Mouse (Mus musculus): ENCODE results near the gene Hlcs.

DNA sequence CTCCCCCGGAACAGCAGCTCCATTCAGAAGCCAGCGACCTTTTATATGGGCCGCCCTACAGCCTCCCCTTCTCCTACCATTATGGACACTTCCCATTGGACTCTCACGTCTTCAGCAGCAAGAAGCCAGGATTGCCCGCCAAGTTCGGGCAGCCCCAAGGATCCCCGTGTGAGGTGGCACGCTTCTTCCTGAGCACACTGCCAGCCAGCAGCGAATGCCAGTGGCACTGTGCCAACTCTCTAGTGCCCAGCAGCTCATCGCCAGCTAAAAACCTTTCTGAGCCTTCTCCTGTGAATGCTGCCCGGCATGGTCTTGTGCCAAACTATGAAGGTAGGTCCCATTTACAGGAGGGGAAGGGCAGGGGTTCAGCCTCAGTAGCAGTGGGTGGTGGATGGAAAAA is 190.1 kb downstream of the Hlcs start:
- TF ChIP-seq CTCF (IDR thresholded peaks at IDR 0.05; ENCODE audit: low read depth, low read length) (no peak), EP300 (IDR thresholded peaks at IDR 0.05; ENCODE audit: insufficient read depth, low read depth, low read length) (no peak), POLR2A (IDR thresholded peaks at IDR 0.05; ENCODE audit: insufficient read depth, low read length) (no peak)

Measured in ES-Bruce4 (cell line).